9 mouse cellular contexts compared by ENCODE assay signal in genomic region chr10:7590234-7590689, GRCm38 (mm10). TPM values are rescaled to one million over a fixed set of nuclear protein-coding genes. Genes with fewer than 3 reads are reported as not detected.
A peak's percentile ranks its signal among the peaks of the same experiment; 100 is the strongest.
DNase-seq lines count a peak whose midpoint lies in the region; ATAC-seq and TF ChIP-seq lines count a peak whose summit lies in the region.
"Had no signal": no experiment of that assay in that cellular context is flagged by ENCODE, and none has a peak within 500 bp of the region (broad histone marks: within the 10 kb centered on the region; RNA-seq: fewer than 3 reads in every experiment).

No protein-coding gene starts in this region.

- no peak for TF ChIP-seq CTCF in E14TG2a.4 (conservative IDR thresholded peaks at IDR 0.05; ENCODE audit: low read length)

- H3K4me2 ChIP-seq in heart, embryonic 15.5 days, result peak overlapping the region; percentile 100
- H3K4me2 ChIP-seq in intestine, embryonic 16.5 days (ENCODE audit: low read depth, low read length), result peak overlapping the region; percentile 100
- peak overlapping the region; percentile 92 for H3K4me2 ChIP-seq in neural tube, embryonic 14.5 days (ENCODE audit: low read depth, low read length)

- H3K4me3 ChIP-seq in heart, embryonic 15.5 days, result peak overlapping the region; percentile 69
- peak overlapping the region; percentile 99 for H3K4me3 ChIP-seq in E14TG2a.4 (replicated peaks; ENCODE audit: low read length)
- peak overlapping the region; percentile 84 for H3K4me3 ChIP-seq in embryonic facial prominence, embryonic 10.5 days
- H3K4me3 ChIP-seq in intestine, embryonic 16.5 days (ENCODE audit: low read length), result peak overlapping the region; percentile 73
- H3K4me3 ChIP-seq in neural tube, embryonic 14.5 days (ENCODE audit: low read depth, low read length), result peak overlapping the region; percentile 80

- H3K4me1 ChIP-seq in heart, embryonic 15.5 days (replicated peaks), result peaks cover 9% of the 10 kb centered on the region
- H3K4me1 ChIP-seq in E14TG2a.4 (replicated peaks; ENCODE audit: low read depth, low read length), result peaks cover 46% of the 10 kb centered on the region
- H3K4me1 ChIP-seq in embryonic facial prominence, embryonic 10.5 days, result peaks cover 11% of the 10 kb centered on the region
- H3K4me1 ChIP-seq in intestine, embryonic 16.5 days (ENCODE audit: control insufficient read depth, insufficient read depth, low read length), result peaks cover 5% of the 10 kb centered on the region
- peaks cover 19% of the 10 kb centered on the region for H3K4me1 ChIP-seq in neural tube, embryonic 14.5 days (ENCODE audit: control insufficient read depth, insufficient read depth, low read length)

- DNase-seq in heart, adult 8-10 months (ENCODE audit: low spot score), result no peak
- no peak for DNase-seq in embryonic facial prominence, embryonic 10.5 days (ENCODE audit: low spot score)
- no peak for DNase-seq in adrenal gland, postnatal 10 days
- DNase-seq in kidney, postnatal 10 days, result no peak

- no peaks in the 10 kb centered on the region for H3K36me3 ChIP-seq in heart, embryonic 15.5 days
- 0 out of 2 replicates have a peak, but pooled peaks cover 3% of the 10 kb centered on the region for H3K36me3 ChIP-seq in E14TG2a.4 (ENCODE audit: insufficient read depth, low read length)
- H3K36me3 ChIP-seq in embryonic facial prominence, embryonic 10.5 days (replicated peaks), result no peaks in the 10 kb centered on the region
- H3K36me3 ChIP-seq in intestine, embryonic 16.5 days (ENCODE audit: control insufficient read depth, insufficient read depth, low read length), result no peaks in the 10 kb centered on the region
- H3K36me3 ChIP-seq in neural tube, embryonic 14.5 days (ENCODE audit: control insufficient read depth, insufficient read depth, low read length), result no peaks in the 10 kb centered on the region

- H3K27ac ChIP-seq in heart, embryonic 15.5 days, result no peak overlapping the region
- peak overlapping the region; percentile 69 for H3K27ac ChIP-seq in embryonic facial prominence, embryonic 10.5 days (replicated peaks)
- no peak overlapping the region for H3K27ac ChIP-seq in intestine, embryonic 16.5 days (ENCODE audit: low read length)
- H3K27ac ChIP-seq in neural tube, embryonic 14.5 days (ENCODE audit: low read depth, low read length), result peak overlapping the region; percentile 84
- H3K27ac ChIP-seq: macrophage had no signal

- ATAC-seq in heart, embryonic 15.5 days (replicated peaks; ENCODE audit: insufficient number of reproducible peaks, insufficient read depth, low FRiP score, low read depth), result no peak; the same call in 1 of the 2 replicates
- ATAC-seq in intestine, embryonic 16.5 days, result no peak; the same call in 1 of the 2 replicates
- peak; percentile 75 for ATAC-seq in neural tube, embryonic 14.5 days (ENCODE audit: low read depth)

- WGBS in heart, embryonic 15.5 days, result 1% methylated on average over 54 of the region's 54 CpGs
- whole genome bisulfite sequencing in embryonic facial prominence, embryonic 10.5 days, result under 1% methylated on average over 54 of the region's 54 CpGs
- under 1% methylated on average over 54 of the region's 54 CpGs for WGBS in intestine, embryonic 16.5 days
- under 1% methylated on average over 52 of the region's 54 CpGs for WGBS in neural tube, embryonic 14.5 days

- H3K9me3 ChIP-seq in heart, embryonic 15.5 days (replicated peaks), result no peaks in the 10 kb centered on the region
- H3K9me3 ChIP-seq in E14TG2a.4 (ENCODE audit: low read length), result no peaks in the 10 kb centered on the region
- no peaks in the 10 kb centered on the region for H3K9me3 ChIP-seq in embryonic facial prominence, embryonic 10.5 days
- H3K9me3 ChIP-seq in intestine, embryonic 16.5 days (ENCODE audit: control insufficient read depth, low read length), result no peaks in the 10 kb centered on the region
- H3K9me3 ChIP-seq in neural tube, embryonic 14.5 days (ENCODE audit: control insufficient read depth, low read length), result no peaks in the 10 kb centered on the region

- peak overlapping the region; percentile 50 for H3K9ac ChIP-seq in heart, embryonic 15.5 days
- peak overlapping the region; percentile 62 for H3K9ac ChIP-seq in intestine, embryonic 16.5 days (ENCODE audit: low read depth, low read length)
- H3K9ac ChIP-seq in neural tube, embryonic 14.5 days (replicated peaks; ENCODE audit: low read depth, low read length), result peak overlapping the region; percentile 84

- peaks cover 14% of the 10 kb centered on the region for H3K27me3 ChIP-seq in heart, embryonic 15.5 days
- peaks cover 13% of the 10 kb centered on the region for H3K27me3 ChIP-seq in E14TG2a.4 (ENCODE audit: insufficient read depth, low read length)
- peaks cover 26% of the 10 kb centered on the region for H3K27me3 ChIP-seq in embryonic facial prominence, embryonic 10.5 days (replicated peaks; ENCODE audit: low read depth, poor library complexity, severe bottlenecking)
- H3K27me3 ChIP-seq in intestine, embryonic 16.5 days (replicated peaks; ENCODE audit: control insufficient read depth, insufficient read depth, low read length), result peaks cover 8% of the 10 kb centered on the region
- no peaks in the 10 kb centered on the region for H3K27me3 ChIP-seq in neural tube, embryonic 14.5 days (ENCODE audit: control insufficient read depth, insufficient read depth, low read length)

RNA-seq across cellular contexts. Expression of gene Lrp11, which starts 0.7 kb away (rescaled TPM):
- polyA plus RNA-seq in heart, embryonic 15.5 days (2015; fragmentation: Nextera tagmentation; extraction: Ambion mirVana), result 1.1 and 2.1 TPM in 2 replicates
- total RNA-seq in heart, adult 8-10 months (2022), result 1 to 10 TPM; 2.8 to 6.1 (median 3.8) TPM
- 4.8 and 5.2 TPM in 2 replicates for polyA plus RNA-seq in embryonic facial prominence, embryonic 10.5 days (2016; fragmentation: Nextera tagmentation; extraction: Ambion mirVana)
- polyA plus RNA-seq in intestine, embryonic 16.5 days (2015; fragmentation: Nextera tagmentation; extraction: Ambion mirVana), result 3.1 and 3.7 TPM in 2 replicates
- polyA plus RNA-seq in neural tube, embryonic 14.5 days (2014; fragmentation: Nextera tagmentation; extraction: Ambion mirVana), result 37.8 and 39.1 TPM in 2 replicates
- 10 to 100 TPM; 12.9 to 16.5 TPM for total RNA-seq in adrenal gland, postnatal 10 days (2021)

Comparison
In these comparisons a context has a peak if more than half of its experiments do, and no peak if none do; other contexts are left out.
1. H3K27ac ChIP-seq: peak in embryonic facial prominence, embryonic 10.5 days (single experiment) and neural tube, embryonic 14.5 days (single experiment); none in heart, embryonic 15.5 days (single experiment) and intestine, embryonic 16.5 days (single experiment).
2. Peak in every context shown above with its lines, with median percentiles within 50 percentile points of each other: H3K4me2 ChIP-seq, H3K4me3 ChIP-seq and H3K9ac ChIP-seq.